Mouse (Mus musculus): Measurements from ENCODE around the gene Ppm1k. TPM values are rescaled to one million over a fixed set of nuclear protein-coding genes. Genes with fewer than 3 reads are reported as not detected.
A peak's percentile ranks its signal among the peaks of the same experiment; 100 is the strongest.

The Ppm1k gene
- total RNA-seq (2014; rRNA removed) (13.6 and 15.8 TPM in 2 replicates), polyA plus RNA-seq (2015; fragmentation: Nextera tagmentation; extraction: Ambion mirVana) (3.3 and 5.7 TPM in 2 replicates)

- H3K4me3 ChIP-seq (ENCODE audit: low read depth, low read length), result peak within 1 kb of the TSS; percentile 74
- no peaks in the 10 kb centered on the region for H3K4me1 ChIP-seq (ENCODE audit: insufficient read depth)
- H3K4me2 ChIP-seq (ENCODE audit: low read depth), result peak within 1 kb of the TSS; percentile 78
- H3K9me3 ChIP-seq (ENCODE audit: low read length), result no peaks in the 10 kb centered on the region
- peak; percentile 98 for ATAC-seq
- H3K36me3 ChIP-seq (ENCODE audit: insufficient read depth), result no peaks in the 10 kb centered on the region
- H3K27me3 ChIP-seq (ENCODE audit: insufficient read depth, low read length), result no peaks in the 10 kb centered on the region
- 1% methylated on average over 24 of the region's 24 CpGs for WGBS
- TF ChIP-seq CTCF (IDR thresholded peaks at IDR 0.05; ENCODE audit: low read depth), result no peak
- peak within 1 kb of the TSS; percentile 74 for H3K9ac ChIP-seq
- peak within 1 kb of the TSS; percentile 80 for H3K27ac ChIP-seq (ENCODE audit: low read depth, low read length)
- peak; percentile 98 for DNase-seq
Observed at GRCm38 (mm10) chr6:57535386-57535936, at the start of gene Ppm1k. Gene Ppm1k, minus strand, starts transcription at chr6:57535468.

DNA sequence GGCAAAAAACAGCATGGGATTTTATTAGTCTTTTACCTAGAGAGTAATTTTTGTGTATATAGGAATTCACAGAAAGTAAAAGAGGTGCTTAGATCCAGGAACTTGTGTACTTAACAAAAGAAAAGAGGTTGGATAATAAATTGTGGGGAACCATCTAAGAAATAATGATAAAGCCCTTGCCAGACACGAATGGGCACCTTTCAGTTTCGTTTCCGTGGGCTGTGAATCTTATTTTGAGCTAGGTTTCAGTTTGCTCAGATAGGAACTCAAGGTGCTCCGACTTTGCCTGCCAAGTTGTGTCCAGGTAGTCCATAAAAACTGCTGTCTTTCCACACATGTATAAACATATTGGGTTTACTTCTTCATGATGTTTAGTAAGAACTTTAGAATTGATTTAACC is 47.1 kb upstream of the Ppm1k start:
- no peak for ATAC-seq
- Histone ChIP-seq H3K4me3 (ENCODE audit: low read depth, low read length) (no peak overlapping the region), H3K9ac (no peak overlapping the region), H3K4me1 (ENCODE audit: insufficient read depth) (no peaks in the 10 kb centered on the region), H3K9me3 (ENCODE audit: low read length) (no peaks in the 10 kb centered on the region), H3K27ac (ENCODE audit: low read depth, low read length) (no peak overlapping the region), H3K36me3 (ENCODE audit: insufficient read depth) (no peaks in the 10 kb centered on the region), H3K4me2 (ENCODE audit: low read depth) (no peak overlapping the region), H3K27me3 (ENCODE audit: insufficient read depth, low read length) (no peaks in the 10 kb centered on the region)
- DNase-seq, result no peak
- 84% methylated on average over 4 of the region's 4 CpGs for WGBS
- no peak for TF ChIP-seq CTCF (IDR thresholded peaks at IDR 0.05; ENCODE audit: low read depth)

DNA sequence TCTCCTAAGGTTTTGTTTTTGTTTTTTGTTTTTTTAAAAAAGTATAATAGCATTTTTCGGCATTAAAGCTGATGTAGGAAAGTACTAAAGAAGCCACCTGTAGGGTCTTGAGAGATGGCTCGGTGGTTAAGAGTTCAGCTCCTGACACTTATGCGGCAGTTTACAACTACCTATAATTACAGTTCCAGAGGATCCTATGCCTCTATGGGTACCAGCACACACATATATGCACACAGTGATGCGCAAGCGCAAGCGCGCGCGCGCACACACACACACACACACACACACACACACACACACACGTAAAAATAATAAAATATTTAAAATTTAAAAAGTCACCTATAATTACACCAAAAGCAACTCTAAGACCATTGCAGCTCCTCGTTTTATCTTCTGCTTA is 46.3 kb upstream of the Ppm1k start:
- H3K4me3 ChIP-seq (ENCODE audit: low read depth, low read length), result peak overlapping the region; percentile 37
- no peak for ATAC-seq
- H3K27ac ChIP-seq (ENCODE audit: low read depth, low read length), result no peak overlapping the region
- H3K27me3 ChIP-seq (ENCODE audit: insufficient read depth, low read length), result no peaks in the 10 kb centered on the region
- no peak overlapping the region for H3K9ac ChIP-seq
- DNase-seq, result no peak
- no peak for TF ChIP-seq CTCF (IDR thresholded peaks at IDR 0.05; ENCODE audit: low read depth)
- 87% methylated on average over 12 of the region's 12 CpGs for WGBS
- no peaks in the 10 kb centered on the region for H3K36me3 ChIP-seq (ENCODE audit: insufficient read depth)
- H3K4me2 ChIP-seq (ENCODE audit: low read depth), result peak overlapping the region; percentile 66
- H3K4me1 ChIP-seq (ENCODE audit: insufficient read depth), result no peaks in the 10 kb centered on the region
- H3K9me3 ChIP-seq (ENCODE audit: low read length), result no peaks in the 10 kb centered on the region

GRCm38 (mm10) chr6:57580881-57581548 is 45.7 kb upstream of the Ppm1k start, which contains the start of gene Herc6:
Gene Herc6, plus strand, starts transcription at chr6:57581000.
- Histone ChIP-seq H3K9me3 (ENCODE audit: low read length) (no peaks in the 10 kb centered on the region), H3K9ac (peak within 1 kb of the TSS; percentile 49), H3K36me3 (ENCODE audit: insufficient read depth) (no peaks in the 10 kb centered on the region), H3K27me3 (ENCODE audit: insufficient read depth, low read length) (no peaks in the 10 kb centered on the region), H3K4me3 (ENCODE audit: low read depth, low read length) (peak within 1 kb of the TSS; percentile 37), H3K4me1 (ENCODE audit: insufficient read depth) (no peaks in the 10 kb centered on the region), H3K4me2 (ENCODE audit: low read depth) (peak within 1 kb of the TSS; percentile 66), H3K27ac (ENCODE audit: low read depth, low read length) (no peak within 1 kb of the TSS)
- ATAC-seq (peak; percentile 79), DNase-seq (peak; percentile 26)
- no peak for TF ChIP-seq CTCF (IDR thresholded peaks at IDR 0.05; ENCODE audit: low read depth)
- WGBS, result 3% methylated on average over 16 of the region's 16 CpGs

GRCm38 (mm10) chr6:57571587-57571986 is 36.3 kb upstream of the Ppm1k start:
- TF ChIP-seq CTCF (IDR thresholded peaks at IDR 0.05; ENCODE audit: low read depth), result no peak
- Histone ChIP-seq H3K27me3 (ENCODE audit: insufficient read depth, low read length) (no peaks in the 10 kb centered on the region), H3K9ac (no peak overlapping the region), H3K9me3 (ENCODE audit: low read length) (no peaks in the 10 kb centered on the region), H3K4me2 (ENCODE audit: low read depth) (no peak overlapping the region), H3K27ac (ENCODE audit: low read depth, low read length) (no peak overlapping the region), H3K4me3 (ENCODE audit: low read depth, low read length) (no peak overlapping the region), H3K4me1 (ENCODE audit: insufficient read depth) (no peaks in the 10 kb centered on the region), H3K36me3 (ENCODE audit: insufficient read depth) (no peaks in the 10 kb centered on the region)
- no peak for ATAC-seq
- no peak for DNase-seq

GRCm38 (mm10) chr6:57570170-57570974 is 35.1 kb upstream of the Ppm1k start:
- DNase-seq, result peak; percentile 84
- Histone ChIP-seq H3K4me1 (ENCODE audit: insufficient read depth) (no peaks in the 10 kb centered on the region), H3K4me2 (ENCODE audit: low read depth) (no peak overlapping the region), H3K9ac (no peak overlapping the region), H3K4me3 (ENCODE audit: low read depth, low read length) (no peak overlapping the region), H3K27me3 (ENCODE audit: insufficient read depth, low read length) (no peaks in the 10 kb centered on the region), H3K36me3 (ENCODE audit: insufficient read depth) (no peaks in the 10 kb centered on the region), H3K27ac (ENCODE audit: low read depth, low read length) (no peak overlapping the region), H3K9me3 (ENCODE audit: low read length) (no peaks in the 10 kb centered on the region)
- peak; percentile 80 for ATAC-seq
- TF ChIP-seq CTCF (IDR thresholded peaks at IDR 0.05; ENCODE audit: low read depth), result peak; percentile 73
- 11% methylated on average over 6 of the region's 6 CpGs for WGBS

- Histone ChIP-seq H3K36me3 (ENCODE audit: insufficient read depth) (no peaks in the 10 kb centered on the region), H3K4me3 (ENCODE audit: low read depth, low read length) (no peak overlapping the region), H3K27ac (ENCODE audit: low read depth, low read length) (no peak overlapping the region), H3K4me2 (ENCODE audit: low read depth) (no peak overlapping the region), H3K9me3 (ENCODE audit: low read length) (no peaks in the 10 kb centered on the region), H3K9ac (no peak overlapping the region), H3K27me3 (ENCODE audit: insufficient read depth, low read length) (no peaks in the 10 kb centered on the region), H3K4me1 (ENCODE audit: insufficient read depth) (no peaks in the 10 kb centered on the region)
- DNase-seq (no peak), ATAC-seq (no peak)
- 83% methylated on average over 2 of the region's 2 CpGs for WGBS
- TF ChIP-seq CTCF (IDR thresholded peaks at IDR 0.05; ENCODE audit: low read depth), result no peak
Observed at GRCm38 (mm10) chr6:57567630-57568029, 32.4 kb upstream of the Ppm1k start.
